Mouse (Mus musculus) bone marrow macrophage, adult 2 months (primary cell): ENCODE results near the gene Matn1. TPM values are rescaled to one million over a fixed set of nuclear protein-coding genes. Genes with fewer than 3 reads are reported as not detected.

Experiments
- H3K27ac ChIP-seq: 2 replicates; pipeline ENCODE4 v1.5.1; 2012; ENCODE audit warnings: low read depth, low read length; ENCODE audit not compliant: insufficient read depth
- H3K4me1 ChIP-seq: 2 replicates; pipeline ENCODE4 v1.6.1; 2012; ENCODE audit warnings: low read length; ENCODE audit not compliant: control insufficient read depth, insufficient read depth
- H3K4me3 ChIP-seq: 2 replicates; pipeline ENCODE4 v1.5.1; 2012; ENCODE audit warnings: mild to moderate bottlenecking, low read length, moderate library complexity; ENCODE audit not compliant: insufficient read depth
- CTCF ChIP-seq: IDR thresholded peaks from 2 replicates; pipeline ENCODE4 v1.5.1; 2012; ENCODE audit warnings: low read depth, mild to moderate bottlenecking, low read length, moderate library complexity
- POLR2A ChIP-seq: IDR thresholded peaks from 2 replicates; pipeline ENCODE4 v1.6.1; 2012; ENCODE audit warnings: mild to moderate bottlenecking, low read depth, low read length, borderline replicate concordance
- polyA plus RNA-seq: library from polyadenylated mRNA; stranded (reverse); fragments of >200 nt; gene quantifications from 2 replicates; pipeline ENCODE4 v1.2.4, GENCODE M21; 2012; ENCODE audit not compliant: missing spikeins, insufficient read depth, insufficient read length

Matn1 gene
- polyA plus RNA-seq, 1 experiment: 0.46 TPM

DNA sequence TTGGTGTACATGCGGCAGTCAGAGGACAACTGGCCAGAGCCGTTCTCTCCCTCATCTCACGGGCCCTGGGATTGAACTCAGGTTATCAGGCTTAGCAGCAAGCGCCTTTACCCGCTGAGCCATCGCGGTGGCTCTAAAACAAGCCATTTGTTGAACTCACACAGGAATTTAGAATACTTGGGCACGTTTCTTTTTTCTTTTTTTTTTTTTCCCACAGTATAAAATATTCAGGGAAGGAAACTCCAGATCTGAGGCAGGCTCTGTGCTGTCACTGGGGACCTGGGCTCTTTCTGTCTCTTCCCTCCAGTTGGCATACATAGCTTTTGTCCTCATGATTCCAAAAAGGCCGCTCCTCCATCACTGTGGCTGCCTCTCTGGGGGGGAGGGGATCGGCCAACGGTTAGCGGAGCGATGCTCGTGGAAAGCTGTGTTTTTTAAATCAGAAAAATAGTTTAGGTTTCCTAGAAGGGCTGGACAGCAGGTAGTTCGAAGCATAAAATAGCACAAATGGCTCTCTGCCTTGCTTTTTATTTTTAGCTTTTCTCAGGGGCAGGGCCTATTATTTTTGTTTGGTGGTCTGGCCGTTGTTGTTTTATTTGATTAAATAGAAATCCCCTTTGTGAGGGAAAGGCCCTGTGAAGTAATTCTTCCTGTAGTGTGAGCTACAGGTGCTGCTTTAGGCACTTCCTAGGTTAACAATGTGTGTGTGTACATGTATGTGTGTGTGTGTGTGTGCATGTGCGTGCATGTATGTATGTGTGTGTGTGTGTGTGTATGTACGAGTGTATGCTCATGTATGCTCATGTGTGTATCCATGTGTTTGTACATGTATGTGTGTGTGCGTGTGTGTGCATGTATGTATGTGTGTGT is 36.8 kb upstream of the Matn1 start:
- H3K4me1 ChIP-seq: peaks cover 20% of the 10 kb centered on the region
- no peak overlapping the region for H3K27ac ChIP-seq
- no peak overlapping the region for H3K4me3 ChIP-seq
- TF ChIP-seq CTCF (no peak), POLR2A (no peak)

DNA sequence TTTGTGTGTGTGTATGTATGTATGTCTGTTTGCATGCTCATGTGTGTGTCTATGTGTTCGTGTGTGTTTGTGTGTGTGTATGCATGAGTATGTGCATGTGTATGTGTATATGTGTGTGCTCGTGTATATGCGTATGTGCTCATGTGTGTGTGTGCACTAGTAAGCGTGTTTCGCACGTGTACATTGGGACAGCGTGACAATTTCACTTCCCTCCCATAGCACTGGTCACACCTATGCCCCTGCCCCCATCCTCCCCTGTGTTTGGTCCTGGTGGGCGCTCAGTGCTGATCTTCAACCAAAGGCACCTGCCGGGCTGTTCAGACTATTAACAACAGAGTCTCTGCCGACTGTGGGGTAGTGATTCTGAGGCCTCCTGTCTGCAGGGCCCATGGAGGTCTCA is 36.1 kb upstream of the Matn1 start:
- Histone ChIP-seq H3K4me1 (peaks cover 17% of the 10 kb centered on the region), H3K4me3 (no peak overlapping the region)

DNA sequence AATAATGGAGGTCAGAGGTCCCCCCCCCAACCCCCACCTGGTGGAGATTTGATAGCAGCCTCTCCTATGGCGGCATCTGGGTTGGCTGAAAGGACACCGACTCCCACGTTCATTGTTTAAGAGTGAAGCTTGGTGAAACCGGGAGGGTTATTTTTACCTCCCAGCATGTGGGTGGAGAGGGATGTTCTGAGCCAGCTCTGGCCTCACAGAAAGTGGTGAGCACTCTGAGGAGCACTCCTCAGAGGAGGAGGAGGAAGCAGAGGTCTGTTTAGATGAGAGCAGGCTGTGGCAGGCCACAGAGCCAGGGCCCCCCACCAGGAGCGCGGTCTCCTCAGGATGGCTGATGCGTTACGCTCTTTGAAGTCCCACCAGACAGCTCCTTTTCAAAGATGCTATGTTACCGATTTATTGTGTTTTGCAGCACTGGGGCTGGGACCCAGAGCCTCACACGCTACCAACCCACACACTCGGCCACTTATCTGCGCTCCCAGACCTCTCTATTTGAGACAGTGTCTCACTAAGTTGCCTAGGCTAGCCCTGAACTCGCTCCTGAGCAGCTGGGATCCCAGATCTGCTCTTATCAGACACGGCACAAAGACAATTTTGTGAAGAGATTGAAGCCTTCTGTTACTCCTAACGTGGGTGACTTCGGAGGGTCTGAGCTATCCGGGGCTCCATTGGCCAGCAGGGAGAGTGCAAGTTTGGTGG is 34.9 kb upstream of the Matn1 start:
- H3K4me3 ChIP-seq: no peak overlapping the region
- H3K27ac ChIP-seq: no peak overlapping the region
- TF ChIP-seq CTCF (no peak), POLR2A (no peak)
- H3K4me1 ChIP-seq: peaks cover 16% of the 10 kb centered on the region

More for the DNA sequence above, 36.1 kb upstream of the Matn1 start:
- no peak overlapping the region for H3K27ac ChIP-seq
- TF ChIP-seq POLR2A (no peak), CTCF (no peak)

DNA sequence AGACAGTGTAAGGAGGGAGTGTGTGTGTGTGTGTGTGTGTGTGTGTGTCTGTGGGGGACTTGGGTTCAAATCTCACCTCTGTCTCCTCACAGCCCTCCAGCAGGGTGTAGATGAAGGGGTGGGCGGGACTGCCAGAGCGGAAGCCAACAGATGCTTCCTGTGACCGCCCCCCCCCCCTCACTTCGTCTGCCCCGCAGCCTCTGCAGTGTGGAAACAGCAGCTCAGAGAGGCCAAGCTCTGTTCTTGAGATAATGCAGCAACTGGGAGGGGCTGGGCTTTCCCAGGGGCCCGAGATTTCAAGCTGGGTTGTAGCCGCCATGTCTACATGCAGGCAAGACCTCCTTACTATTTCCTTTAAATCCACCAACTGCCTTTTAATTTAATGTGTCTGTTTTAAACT is 33.5 kb upstream of the Matn1 start:
- TF ChIP-seq POLR2A: no peak
- no peak for TF ChIP-seq CTCF
- H3K4me1 ChIP-seq: peaks cover 16% of the 10 kb centered on the region
- no peak overlapping the region for H3K4me3 ChIP-seq
- no peak overlapping the region for H3K27ac ChIP-seq

DNA sequence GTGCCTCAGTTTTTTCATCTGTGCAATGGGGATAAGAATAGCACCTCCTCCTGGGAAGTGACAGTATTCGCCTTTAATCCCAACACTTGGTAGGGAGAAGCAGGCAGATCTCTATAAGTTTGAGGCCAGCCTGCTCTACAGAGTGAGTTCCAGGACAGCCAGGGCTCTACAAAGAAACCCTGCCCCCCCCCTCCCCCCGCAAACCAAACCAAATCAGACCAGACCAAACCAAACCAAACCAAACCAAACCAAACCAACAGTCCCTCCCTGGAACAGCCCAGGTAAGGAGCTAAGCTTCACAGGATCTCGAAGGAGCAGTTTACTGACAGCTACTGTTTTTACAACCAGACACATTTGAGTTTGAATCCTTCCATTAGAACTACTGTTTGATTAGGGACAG is 31.6 kb upstream of the Matn1 start:
- Histone ChIP-seq H3K4me3 (peak overlapping the region; percentile 83), H3K27ac (peak overlapping the region; percentile 71), H3K4me1 (peaks cover 23% of the 10 kb centered on the region)
- TF ChIP-seq CTCF (no peak), POLR2A (no peak)

DNA sequence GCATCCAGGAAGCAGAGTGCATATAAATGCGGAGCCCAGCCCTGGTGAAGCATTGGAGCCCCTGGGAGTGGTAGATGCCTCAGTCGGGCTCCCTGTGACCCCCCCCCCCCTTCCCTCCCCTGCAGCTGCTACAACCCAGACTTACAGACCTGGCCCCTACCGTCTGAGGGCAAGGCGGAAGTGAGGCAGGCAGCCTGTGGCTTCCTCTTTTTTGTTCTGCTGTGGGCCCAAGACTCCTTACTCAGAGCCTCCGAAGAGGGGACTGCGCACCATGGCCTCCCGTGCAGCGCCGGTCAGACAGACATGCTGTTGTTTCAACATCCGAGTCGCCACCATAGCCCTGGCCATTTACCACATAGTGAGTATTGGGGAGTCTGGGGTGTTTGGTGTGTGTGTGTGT is 31.1 kb upstream of the Matn1 start, which contains the start of gene Laptm5:
Gene Laptm5, plus strand, starts transcription at position 49 of the 400 bp plus-strand sequence.
- TF ChIP-seq CTCF (no peak), POLR2A (peak; percentile 68)
- peak within 1 kb of the TSS; percentile 93 for H3K27ac ChIP-seq
- H3K4me3 ChIP-seq: peak within 1 kb of the TSS; percentile 83
- H3K4me1 ChIP-seq: peaks cover 27% of the 10 kb centered on the region

DNA sequence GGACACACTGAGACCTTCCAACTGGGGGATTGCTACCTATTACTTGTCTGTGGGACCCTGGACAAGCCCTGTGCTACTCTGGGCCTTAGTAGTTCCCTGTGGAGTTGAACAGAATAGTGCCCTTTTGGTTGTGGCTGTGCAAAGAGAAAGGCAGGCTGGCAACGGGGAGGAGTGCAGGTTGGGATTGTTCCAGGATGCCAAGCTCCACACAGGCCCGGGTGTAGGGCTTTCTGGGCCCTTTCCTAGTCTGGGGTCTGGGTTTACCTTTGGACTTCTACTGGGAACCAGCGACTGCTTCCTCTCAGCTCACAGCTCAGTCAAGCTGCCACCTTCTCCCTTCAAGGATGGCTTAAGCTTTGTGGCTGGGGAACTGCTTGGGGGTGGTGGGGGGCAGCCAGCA is 30.7 kb upstream of the Matn1 start:
- Histone ChIP-seq H3K4me1 (peaks cover 32% of the 10 kb centered on the region), H3K27ac (peak overlapping the region; percentile 93), H3K4me3 (peak overlapping the region; percentile 83)
- TF ChIP-seq CTCF (no peak), POLR2A (no peak)

DNA sequence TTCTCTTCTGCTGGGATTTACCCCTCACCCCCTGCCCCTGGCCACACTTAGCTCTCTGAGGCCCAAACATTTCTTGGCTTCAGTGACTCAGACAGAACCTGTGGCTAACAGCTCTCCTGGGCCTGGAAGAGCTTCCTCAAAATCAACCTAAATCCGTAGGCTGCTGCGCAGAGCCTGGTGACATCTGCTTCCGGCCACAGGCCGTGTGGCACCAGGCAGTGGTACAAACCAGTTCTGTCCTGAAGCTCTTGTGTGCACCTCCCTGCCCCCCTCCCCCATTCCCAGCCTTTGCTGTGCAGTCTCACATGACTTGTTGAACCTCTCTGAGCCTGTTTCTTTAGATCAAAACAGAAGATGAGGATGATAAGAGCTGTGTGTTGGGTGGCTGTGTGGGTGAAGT is 30.2 kb upstream of the Matn1 start:
- peak overlapping the region; percentile 83 for H3K4me3 ChIP-seq

DNA sequence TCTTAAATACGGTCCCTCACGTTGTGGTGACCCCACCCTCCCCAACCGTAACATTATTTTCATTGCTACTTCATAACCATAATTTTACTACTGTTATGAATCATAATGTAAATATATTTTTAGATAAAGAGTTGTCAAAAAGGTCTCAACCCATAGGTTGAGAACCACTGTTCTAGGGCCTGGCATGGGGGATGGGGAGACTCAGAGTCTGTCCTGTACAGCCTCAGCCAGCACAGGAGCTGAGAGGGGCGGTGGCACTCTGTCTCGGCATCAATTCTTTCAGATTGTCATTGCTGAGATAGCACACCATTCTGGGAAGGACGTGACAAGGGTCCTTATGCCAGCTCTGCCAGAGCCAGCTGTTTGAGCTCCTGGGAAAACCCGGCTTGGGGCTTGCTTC is 29.7 kb upstream of the Matn1 start:
- peak overlapping the region; percentile 83 for H3K4me3 ChIP-seq
- H3K4me1 ChIP-seq: peaks cover 37% of the 10 kb centered on the region
- no peak for TF ChIP-seq POLR2A
- no peak for TF ChIP-seq CTCF
- H3K27ac ChIP-seq: peak overlapping the region; percentile 89

More for the DNA sequence above, 30.2 kb upstream of the Matn1 start:
- Histone ChIP-seq H3K4me1 (peaks cover 37% of the 10 kb centered on the region), H3K27ac (peak overlapping the region; percentile 93)
- TF ChIP-seq POLR2A: no peak
